Mouse (Mus musculus) spleen, adult 2 months (tissue): ENCODE data around the gene Thap8. TPM values are rescaled to one million over a fixed set of nuclear protein-coding genes. Genes with fewer than 3 reads are reported as not detected.

Source experiments
- DNase-seq, 2 experiments: peaks; one replicate each; pipeline versions ENCODE4 v3.0.0 to v3.0.0-alpha.2; 2012 to 2021; ENCODE audit warnings: low spot score in 2 of 2, low read depth in 1 of 2
- H3K27ac ChIP-seq: fragments of 200-500 bp; 2 replicates; pipeline ENCODE4 v1.5.1; 2012; ENCODE audit warnings: low read length, inconsistent platforms; ENCODE audit not compliant: insufficient read depth
- H3K27me3 ChIP-seq: fragments of 200-500 bp; 2 replicates; pipeline ENCODE4 v1.6.1; 2012; ENCODE audit warnings: mild to moderate bottlenecking, moderate library complexity, low read length, inconsistent platforms; ENCODE audit not compliant: control insufficient read depth, insufficient read depth
- H3K36me3 ChIP-seq: fragments of 200-500 bp; 2 replicates; pipeline ENCODE4 v1.6.1; 2012; ENCODE audit warnings: mild to moderate bottlenecking, low read length, inconsistent platforms; ENCODE audit not compliant: control insufficient read depth, insufficient read depth
- H3K4me1 ChIP-seq: fragments of 200-500 bp; 2 replicates; pipeline ENCODE4 v1.6.1; 2011; ENCODE audit warnings: inconsistent platforms; ENCODE audit not compliant: control insufficient read depth, insufficient read depth, insufficient read length
- H3K4me3 ChIP-seq: fragments of 200-500 bp; 2 replicates; pipeline ENCODE4 v1.5.1; 2011; ENCODE audit warnings: mild to moderate bottlenecking, inconsistent platforms; ENCODE audit not compliant: insufficient read depth, insufficient read length; ENCODE audit errors: extremely low read depth
- CTCF ChIP-seq: fragments of 200-500 bp; IDR thresholded peaks from 2 replicates; pipeline ENCODE4 v1.5.1; 2011; ENCODE audit warnings: mild to moderate bottlenecking, inconsistent platforms; ENCODE audit not compliant: insufficient read depth, insufficient read length, insufficient replicate concordance; ENCODE audit errors: extremely low read depth
- POLR2A ChIP-seq: fragments of 200-500 bp; IDR thresholded peaks from 2 replicates; pipeline ENCODE4 v1.6.1; 2011; ENCODE audit warnings: low read depth, low read length, inconsistent platforms
- WGBS: fragments of 180-500 bp; shearing (Covaris S2); methylation state at CpG from one replicate; pipeline ENCODE4 v1.1.7; 2018; 5-methylcytosine and 5-hydroxymethylcytosine counted together
- polyA plus RNA-seq: library from polyadenylated mRNA; depleted of rRNA; stranded (reverse); fragments of >200 nt; gene quantifications from 2 replicates; pipeline ENCODE4 v1.2.3, GENCODE M21; 2012

The Thap8 gene
- polyA plus RNA-seq, 1 experiment = 0.14 TPM

DNA sequence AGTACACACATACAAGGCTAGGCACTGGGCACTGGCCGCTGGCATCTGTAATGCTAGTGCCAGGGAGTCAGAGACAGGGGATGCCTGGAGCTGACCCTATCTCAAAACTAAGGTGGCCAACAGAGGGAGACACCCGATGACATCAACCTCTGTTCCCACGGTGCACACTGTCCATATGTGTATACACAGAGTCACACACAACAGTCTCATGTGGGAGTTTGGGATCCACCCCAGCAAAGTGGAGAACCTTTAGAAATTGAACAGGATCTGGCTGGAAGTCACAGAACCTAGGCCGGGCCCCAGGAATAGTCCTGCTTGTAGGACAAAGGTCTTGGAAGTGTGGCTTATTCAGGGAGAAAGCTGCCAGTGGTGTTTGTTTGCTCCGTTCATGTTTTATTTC is 14.4 kb downstream of the Thap8 start:
- Histone ChIP-seq H3K27ac (no peak overlapping the region), H3K27me3 (no peaks in the 10 kb centered on the region), H3K4me1 (no peaks in the 10 kb centered on the region), H3K4me3 (no peak overlapping the region), H3K36me3 (no peaks in the 10 kb centered on the region)
- no peak for TF ChIP-seq CTCF
- TF ChIP-seq POLR2A = no peak
- WGBS = 84% methylated on average over 5 of the region's 5 CpGs
- no peak for DNase-seq

DNA sequence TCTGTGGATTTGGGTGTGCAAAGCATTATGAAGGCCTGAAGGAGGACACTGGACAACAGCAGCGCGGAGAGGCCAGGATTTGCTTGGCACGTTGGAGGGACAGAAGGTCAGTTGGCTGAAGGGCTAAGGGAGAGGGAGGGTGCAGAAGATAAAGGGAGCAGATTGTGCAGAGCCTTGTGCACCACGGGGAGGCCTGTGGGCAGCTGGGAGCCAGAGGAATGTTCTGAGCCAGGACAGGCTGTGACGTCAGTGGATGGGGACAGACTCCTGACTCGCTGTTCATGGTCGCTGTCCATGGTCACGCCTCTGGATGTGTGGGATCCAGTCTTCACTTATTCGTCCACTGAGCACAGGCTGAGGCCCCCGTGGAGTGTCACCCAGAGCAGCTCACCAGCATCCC is 15.2 kb downstream of the Thap8 start:
- Histone ChIP-seq H3K4me3 (no peak overlapping the region), H3K27me3 (no peaks in the 10 kb centered on the region), H3K27ac (no peak overlapping the region), H3K4me1 (no peaks in the 10 kb centered on the region), H3K36me3 (no peaks in the 10 kb centered on the region)
- no peak for TF ChIP-seq POLR2A
- no peak for TF ChIP-seq CTCF
- DNase-seq = no peak
- WGBS = 71% methylated on average over 10 of the region's 10 CpGs

DNA sequence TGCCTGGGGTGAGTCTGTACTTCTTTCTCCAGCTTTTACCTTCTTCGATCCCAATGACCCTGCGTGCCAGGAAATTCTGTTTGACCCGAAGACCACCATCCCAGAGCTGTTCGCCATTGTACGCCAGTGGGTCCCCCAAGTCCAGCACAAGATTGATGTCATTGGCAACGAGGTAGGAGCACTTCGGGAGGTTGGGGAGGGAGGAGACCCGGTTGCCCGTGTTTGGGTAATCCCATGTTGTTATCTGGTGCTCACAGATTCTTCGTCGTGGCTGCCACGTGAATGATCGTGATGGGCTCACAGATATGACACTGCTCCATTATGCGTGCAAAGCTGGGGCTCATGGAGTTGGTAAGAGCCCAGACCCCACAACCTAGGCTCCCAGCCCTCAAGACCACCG is 16.9 kb downstream of the Thap8 start:
- WGBS = 85% methylated on average over 15 of the region's 15 CpGs
- TF ChIP-seq POLR2A (no peak), CTCF (no peak)
- Histone ChIP-seq H3K4me1 (no peaks in the 10 kb centered on the region), H3K27ac (no peak overlapping the region), H3K36me3 (no peaks in the 10 kb centered on the region), H3K4me3 (no peak overlapping the region), H3K27me3 (no peaks in the 10 kb centered on the region)
- no peak for DNase-seq

DNA sequence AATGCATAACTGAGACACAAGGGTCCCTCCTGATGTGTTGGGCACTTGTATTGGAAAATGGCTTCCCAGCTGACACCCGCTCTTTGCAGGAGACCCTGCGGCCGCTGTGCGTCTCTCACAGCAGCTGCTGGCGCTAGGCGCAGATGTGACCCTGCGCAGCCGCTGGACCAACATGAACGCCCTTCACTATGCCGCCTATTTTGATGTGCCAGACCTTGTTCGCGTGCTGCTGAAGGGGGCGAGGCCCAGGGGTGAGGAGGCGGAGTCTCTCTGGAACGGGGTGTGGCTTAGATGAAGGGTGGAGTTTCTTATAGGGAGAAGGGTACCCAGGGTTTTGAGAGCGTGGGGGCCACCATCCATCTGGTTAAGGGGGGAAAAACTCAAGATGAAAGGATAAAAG is 17.4 kb downstream of the Thap8 start:
- DNase-seq = no peak
- no peak overlapping the region for H3K4me3 ChIP-seq
- no peaks in the 10 kb centered on the region for H3K36me3 ChIP-seq
- H3K27me3 ChIP-seq = no peaks in the 10 kb centered on the region
- H3K27ac ChIP-seq = no peak overlapping the region
- H3K4me1 ChIP-seq = no peaks in the 10 kb centered on the region
- TF ChIP-seq POLR2A (no peak), CTCF (no peak)
- whole genome bisulfite sequencing = 88% methylated on average over 16 of the region's 16 CpGs

DNA sequence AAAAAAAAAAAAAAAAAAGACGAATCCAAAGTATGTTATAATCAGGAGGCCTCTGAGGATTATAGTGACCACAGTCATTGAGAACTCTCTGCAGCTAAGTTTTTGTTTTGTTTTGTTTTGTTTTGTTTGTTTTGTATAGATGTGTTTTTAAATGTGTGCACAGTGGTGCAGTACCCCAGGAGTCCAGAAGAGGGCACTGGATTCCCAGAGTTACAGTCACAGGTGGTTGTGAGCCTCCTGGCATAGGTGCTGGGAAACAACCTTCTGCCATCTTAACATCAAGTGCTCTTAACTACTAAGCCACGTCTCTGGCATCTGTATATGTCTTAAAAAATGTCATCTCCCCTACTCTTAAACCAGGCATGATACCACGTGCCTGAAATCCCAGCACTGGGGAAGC is 21.0 kb downstream of the Thap8 start:
- WGBS = 66% methylated on average over 3 of the region's 3 CpGs
- peak in 1 of 2 experiments; percentile 25 for DNase-seq

DNA sequence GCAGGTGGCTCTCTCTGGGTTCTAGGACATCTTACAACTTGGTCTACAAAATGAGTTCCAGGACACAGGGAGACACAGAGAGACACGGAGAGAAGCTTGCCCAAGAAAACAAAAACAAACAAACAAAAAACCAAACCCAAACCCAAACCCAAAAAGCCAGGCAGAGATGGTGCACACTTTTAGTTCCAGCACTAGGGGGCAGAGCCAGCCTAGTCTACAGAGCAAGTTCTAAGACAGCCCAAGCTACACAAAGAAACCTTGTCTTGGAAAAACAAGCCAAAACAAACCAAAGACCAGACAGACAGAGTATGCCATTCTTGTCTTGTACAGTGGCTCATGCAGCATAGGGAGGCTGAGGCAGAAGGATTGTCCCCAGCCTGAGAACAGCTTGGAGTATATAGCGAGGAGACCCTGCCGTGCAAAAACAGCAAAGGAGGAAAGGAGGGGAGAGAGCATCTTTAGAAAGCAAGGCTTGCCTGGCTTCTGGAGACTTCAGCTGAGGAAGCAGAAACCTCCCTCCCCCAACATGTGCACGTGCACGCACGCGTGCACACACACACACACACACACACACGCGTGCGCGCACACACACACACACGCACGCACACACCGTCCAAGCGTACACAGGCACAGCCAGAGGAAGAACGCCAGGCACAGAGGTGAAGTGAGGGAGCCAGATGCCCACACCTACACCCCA is 26.3 kb downstream of the Thap8 start:
- Histone ChIP-seq H3K27ac (no peak overlapping the region), H3K4me3 (no peak overlapping the region), H3K27me3 (no peaks in the 10 kb centered on the region), H3K4me1 (peaks cover 3% of the 10 kb centered on the region; the same call in 1 of the 2 replicates), H3K36me3 (no peaks in the 10 kb centered on the region)
- DNase-seq = no peak
- peak; percentile 21; the same call in 1 of the 2 replicates for TF ChIP-seq CTCF
- TF ChIP-seq POLR2A = no peak
- 88% methylated on average over 16 of the region's 16 CpGs for WGBS

More for the DNA sequence above, 21.0 kb downstream of the Thap8 start:
- Histone ChIP-seq H3K4me3 (no peak overlapping the region), H3K4me1 (no peaks in the 10 kb centered on the region), H3K27ac (no peak overlapping the region), H3K36me3 (no peaks in the 10 kb centered on the region), H3K27me3 (no peaks in the 10 kb centered on the region)
- TF ChIP-seq CTCF (peak; percentile 35; the same call in 1 of the 2 replicates), POLR2A (no peak)
